Mouse (Mus musculus): ENCODE data around the gene Tmem120b. TPM values are rescaled to one million over a fixed set of nuclear protein-coding genes. Genes with fewer than 3 reads are reported as not detected.

Tmem120b gene
- total and polyA plus RNA-seq, 3 experiments = 6.6 to 10.4 (median 10.3) TPM

DNA sequence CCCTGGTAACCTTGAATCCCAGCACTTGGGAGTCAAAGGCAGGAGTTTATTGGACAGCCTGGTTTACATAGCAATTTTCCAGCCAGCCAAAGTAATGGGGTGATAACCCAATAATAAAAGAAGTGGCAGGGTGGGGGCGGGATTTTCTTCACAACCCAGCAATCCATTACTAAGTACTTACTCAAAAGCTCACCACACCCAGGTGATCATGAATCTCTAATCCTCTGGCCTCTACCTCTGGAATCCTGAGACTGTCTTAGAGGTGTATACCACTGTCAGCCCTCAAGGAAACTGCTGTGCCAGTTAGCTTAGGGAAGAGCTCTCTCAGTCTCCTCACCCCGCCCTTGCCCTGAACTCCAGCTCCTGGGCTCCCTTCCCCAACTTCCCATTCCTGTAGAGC, 18.3 kb downstream of the Tmem120b start:
- 86% methylated on average over 2 of the region's 2 CpGs for WGBS
- H3K79me2 ChIP-seq (replicated peaks; ENCODE audit: control insufficient read depth, insufficient read depth, low read length) = no peaks in the 10 kb centered on the region; the same call in none of the 2 replicates
- H3K27ac ChIP-seq = no peak overlapping the region
- H3K4me1 ChIP-seq (ENCODE audit: control insufficient read depth, insufficient read depth, low read length) = peaks cover 5% of the 10 kb centered on the region; the same call in 1 of the 2 replicates
- TF ChIP-seq CTCF (IDR thresholded peaks at IDR 0.05) (no peak), EP300 (IDR thresholded peaks at IDR 0.05; ENCODE audit: insufficient read depth, low read depth, low read length) (no peak), POLR2A (IDR thresholded peaks at IDR 0.05; ENCODE audit: insufficient read depth, low read depth, low read length) (no peak)
- intact Hi-C loops (cut with DNase I) = no loop called here
- DNase-seq = no peak
- no peak overlapping the region for H3K4me3 ChIP-seq
- H3K9ac ChIP-seq (ENCODE audit: low read depth, low read length) = no peak overlapping the region
- no peaks in the 10 kb centered on the region for H3K36me3 ChIP-seq (ENCODE audit: control insufficient read depth, insufficient read depth, low read length)
- no peaks in the 10 kb centered on the region for H3K27me3 ChIP-seq (ENCODE audit: control insufficient read depth, insufficient read depth, low read length)

GRCm38 (mm10) chr5:123088784-123089183, 20.6 kb downstream of the Tmem120b start:
- Histone ChIP-seq H3K4me1 (ENCODE audit: control insufficient read depth, insufficient read depth, low read length) (peaks cover 2% of the 10 kb centered on the region; the same call in 1 of the 2 replicates), H3K9ac (ENCODE audit: low read depth, low read length) (no peak overlapping the region), H3K36me3 (ENCODE audit: control insufficient read depth, insufficient read depth, low read length) (no peaks in the 10 kb centered on the region), H3K4me3 (no peak overlapping the region), H3K27ac (no peak overlapping the region), H3K79me2 (replicated peaks; ENCODE audit: control insufficient read depth, insufficient read depth, low read length) (no peaks in the 10 kb centered on the region; the same call in none of the 2 replicates), H3K27me3 (ENCODE audit: control insufficient read depth, insufficient read depth, low read length) (no peaks in the 10 kb centered on the region)
- no peak for TF ChIP-seq CTCF (IDR thresholded peaks at IDR 0.05)
- TF ChIP-seq EP300 (IDR thresholded peaks at IDR 0.05; ENCODE audit: insufficient read depth, low read depth, low read length) = no peak
- no peak for TF ChIP-seq POLR2A (IDR thresholded peaks at IDR 0.05; ENCODE audit: insufficient read depth, low read depth, low read length)
- intact Hi-C loops (cut with DNase I) = no loop called here
- no peak for DNase-seq
- 98% methylated on average over 4 of the region's 4 CpGs for WGBS

DNA sequence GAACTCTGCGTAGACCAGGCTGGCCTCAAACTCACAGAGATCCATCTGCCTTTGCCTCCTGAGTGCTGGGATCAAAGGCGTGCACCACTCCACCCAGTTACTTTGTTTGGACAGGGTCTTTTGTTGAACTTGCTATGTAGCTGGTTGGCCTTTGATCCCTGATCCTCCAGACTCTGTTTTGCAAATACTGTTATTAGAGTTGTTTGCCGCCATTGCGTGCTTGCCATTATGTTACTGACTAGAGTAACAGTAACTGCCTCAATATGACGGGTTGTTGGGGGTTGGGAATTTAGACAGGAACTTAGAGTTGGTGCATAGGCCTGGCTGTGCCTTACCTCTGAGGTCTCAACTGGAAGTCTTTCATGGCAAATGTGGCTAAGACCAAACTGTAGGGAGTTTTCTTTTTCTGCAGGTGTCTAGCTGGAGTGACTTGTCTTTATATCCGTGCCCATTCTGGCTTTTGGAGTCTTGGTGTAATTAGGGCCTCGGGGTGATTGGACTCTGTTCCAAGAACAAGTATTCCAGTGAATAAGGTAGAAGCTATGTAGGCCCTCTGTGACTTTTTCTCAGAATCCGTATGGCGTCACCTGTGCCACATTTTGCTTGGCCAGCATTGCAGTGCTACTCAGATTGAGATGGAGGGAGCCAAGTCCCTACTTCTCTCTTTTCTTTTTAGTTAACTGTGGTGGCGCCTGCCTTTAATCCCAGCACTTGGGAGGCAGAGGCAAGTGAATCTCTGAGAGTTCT, 22.5 kb downstream of the Tmem120b start:
- Histone ChIP-seq H3K9ac (ENCODE audit: low read depth, low read length) (no peak overlapping the region), H3K4me3 (no peak overlapping the region), H3K27me3 (ENCODE audit: control insufficient read depth, insufficient read depth, low read length) (no peaks in the 10 kb centered on the region), H3K4me1 (ENCODE audit: control insufficient read depth, insufficient read depth, low read length) (no peaks in the 10 kb centered on the region), H3K27ac (no peak overlapping the region), H3K36me3 (ENCODE audit: control insufficient read depth, insufficient read depth, low read length) (no peaks in the 10 kb centered on the region), H3K79me2 (replicated peaks; ENCODE audit: control insufficient read depth, insufficient read depth, low read length) (peaks cover 2% of the 10 kb centered on the region; the same call in 1 of the 2 replicates)
- WGBS = 91% methylated on average over 10 of the region's 10 CpGs
- DNase-seq = no peak
- intact Hi-C loops (cut with DNase I) = no loop called here
- TF ChIP-seq POLR2A (IDR thresholded peaks at IDR 0.05; ENCODE audit: insufficient read depth, low read depth, low read length) (no peak), EP300 (IDR thresholded peaks at IDR 0.05; ENCODE audit: insufficient read depth, low read depth, low read length) (no peak), CTCF (IDR thresholded peaks at IDR 0.05) (no peak)

DNA sequence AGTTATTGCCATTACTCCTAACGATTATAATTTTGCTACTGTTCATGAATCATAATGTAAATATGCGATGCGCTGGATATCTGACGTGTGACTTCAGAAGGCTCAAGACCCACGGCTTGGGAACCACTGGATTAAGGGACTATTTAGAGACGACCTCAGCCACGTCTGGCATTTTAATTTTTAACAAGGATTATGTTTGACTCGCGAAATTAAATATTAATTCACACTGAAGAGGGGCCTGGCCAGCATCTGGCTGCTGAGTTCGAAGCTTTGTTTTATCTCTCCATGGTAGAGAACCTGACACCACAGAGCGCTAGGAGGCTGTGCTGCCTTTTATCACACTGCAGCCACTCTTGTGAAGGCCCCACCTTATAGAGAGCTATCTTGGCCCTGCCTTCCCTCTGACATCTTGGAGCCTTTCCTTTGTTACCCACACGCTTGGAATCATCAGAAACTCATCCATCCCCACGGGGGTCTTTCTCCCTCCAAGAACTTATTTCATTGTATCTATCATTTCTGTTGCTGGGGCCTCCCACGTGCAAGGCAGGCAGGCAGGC, 24.9 kb downstream of the Tmem120b start:
- no peak for DNase-seq
- no peaks in the 10 kb centered on the region for H3K27me3 ChIP-seq (ENCODE audit: control insufficient read depth, insufficient read depth, low read length)
- peaks cover 2% of the 10 kb centered on the region; the same call in 1 of the 2 replicates for H3K79me2 ChIP-seq (replicated peaks; ENCODE audit: control insufficient read depth, insufficient read depth, low read length)
- H3K36me3 ChIP-seq (ENCODE audit: control insufficient read depth, insufficient read depth, low read length) = no peaks in the 10 kb centered on the region
- TF ChIP-seq EP300 (IDR thresholded peaks at IDR 0.05; ENCODE audit: insufficient read depth, low read depth, low read length) = no peak
- no peak for TF ChIP-seq CTCF (IDR thresholded peaks at IDR 0.05)
- no peak for TF ChIP-seq POLR2A (IDR thresholded peaks at IDR 0.05; ENCODE audit: insufficient read depth, low read depth, low read length)
- intact Hi-C loops (cut with DNase I) = no loop called here
- no peak overlapping the region for H3K27ac ChIP-seq
- 83% methylated on average over 14 of the region's 14 CpGs for WGBS
- H3K9ac ChIP-seq (ENCODE audit: low read depth, low read length) = no peak overlapping the region
- H3K4me3 ChIP-seq = no peak overlapping the region
- H3K4me1 ChIP-seq (ENCODE audit: control insufficient read depth, insufficient read depth, low read length) = no peaks in the 10 kb centered on the region

DNA sequence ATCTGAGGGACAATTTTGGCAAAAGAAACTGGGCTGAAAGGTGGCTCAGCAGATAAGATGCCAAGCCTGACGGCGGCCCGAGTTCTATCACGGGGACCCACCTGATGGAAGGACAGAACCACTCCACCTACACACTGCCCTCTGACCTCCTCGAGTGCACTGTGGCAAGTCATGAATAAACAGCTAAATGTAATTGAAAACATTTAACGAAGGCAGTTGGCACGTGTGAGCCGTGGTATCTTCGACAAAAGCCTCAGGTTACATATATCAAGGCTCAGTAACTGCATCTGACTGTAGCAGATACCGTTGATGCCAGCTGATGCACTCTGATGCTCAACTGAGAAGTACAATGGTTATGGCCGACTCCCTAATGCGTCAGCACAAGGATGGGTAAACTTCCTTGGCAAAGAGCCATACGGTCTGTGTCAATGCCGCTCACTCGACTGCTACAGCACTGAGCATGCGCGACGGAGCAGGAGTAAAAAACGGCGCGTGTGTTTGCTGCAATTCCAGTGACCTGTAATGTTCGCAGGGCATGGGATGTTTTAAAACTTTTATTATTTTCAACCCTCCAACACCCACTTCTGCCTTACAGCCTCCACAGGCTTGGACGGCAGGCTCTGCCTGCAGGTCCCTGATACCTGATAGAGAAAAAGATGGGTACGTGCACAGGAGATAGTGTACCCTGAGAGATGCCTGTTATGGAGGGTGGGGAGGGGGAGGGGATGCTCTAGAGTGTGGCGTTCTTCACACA, 26.2 kb downstream of the Tmem120b start:
- intact Hi-C loops (cut with DNase I) = no loop called here

More for the DNA sequence above, 26.2 kb downstream of the Tmem120b start:
- Histone ChIP-seq H3K4me3 (no peak overlapping the region), H3K36me3 (ENCODE audit: control insufficient read depth, insufficient read depth, low read length) (no peaks in the 10 kb centered on the region), H3K27ac (no peak overlapping the region), H3K9ac (ENCODE audit: low read depth, low read length) (no peak overlapping the region), H3K4me1 (ENCODE audit: control insufficient read depth, insufficient read depth, low read length) (no peaks in the 10 kb centered on the region), H3K27me3 (ENCODE audit: control insufficient read depth, insufficient read depth, low read length) (no peaks in the 10 kb centered on the region), H3K79me2 (replicated peaks; ENCODE audit: control insufficient read depth, insufficient read depth, low read length) (peaks cover 2% of the 10 kb centered on the region; the same call in 1 of the 2 replicates)
- DNase-seq = no peak
- TF ChIP-seq CTCF (IDR thresholded peaks at IDR 0.05) (no peak), EP300 (IDR thresholded peaks at IDR 0.05; ENCODE audit: insufficient read depth, low read depth, low read length) (no peak), POLR2A (IDR thresholded peaks at IDR 0.05; ENCODE audit: insufficient read depth, low read depth, low read length) (no peak)
- 79% methylated on average over 25 of the region's 25 CpGs for WGBS

Data from heart, adult 2 months (tissue).